Mouse (Mus musculus): ENCODE measurements around the gene Tsc22d1. TPM values are rescaled to one million over a fixed set of nuclear protein-coding genes. Genes with fewer than 3 reads are reported as not detected.

Gene Tsc22d1
- polyA plus RNA-seq, 1 experiment from 2014 or later = 894 TPM

DNA sequence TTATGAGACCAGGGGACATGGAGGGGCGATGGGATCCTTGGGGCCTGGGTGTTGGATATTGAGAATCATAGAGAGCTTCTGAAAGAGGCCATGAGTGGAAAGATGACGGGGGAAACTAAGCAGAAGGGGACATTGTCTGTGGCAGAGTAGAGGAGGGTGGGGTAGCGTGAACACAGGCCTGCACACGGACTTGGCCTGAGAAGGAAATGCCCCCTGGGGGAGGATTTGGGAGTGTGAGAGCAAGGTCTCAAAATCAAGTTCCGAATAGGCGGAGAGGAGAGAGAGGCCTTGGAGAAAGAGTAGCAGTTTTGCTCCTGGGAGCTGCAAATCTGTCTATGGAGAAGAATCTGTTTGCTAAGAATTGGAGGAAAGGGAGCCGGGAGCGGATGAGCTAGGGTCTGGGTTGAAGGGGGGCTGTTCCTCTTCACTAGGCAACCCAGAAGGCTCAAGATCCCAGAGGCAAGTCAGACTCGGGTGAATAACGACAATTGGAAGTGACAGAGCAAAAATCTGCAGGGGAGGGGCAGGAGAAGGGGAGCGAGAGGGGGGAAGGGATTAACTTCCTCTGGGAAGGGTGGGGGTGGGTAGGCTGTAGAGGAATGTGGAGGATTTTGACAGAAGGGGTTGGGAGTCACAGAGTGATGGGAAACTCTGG lies 98.8 kb downstream of the Tsc22d1 start:
- Histone ChIP-seq H3K4me3 (replicated peaks; ENCODE audit: low read length) (no peak overlapping the region), H3K9ac (0 out of 2 replicates have a peak overlapping the region, but pooled peaks have one; percentile 2), H3K4me2 (replicated peaks) (peak overlapping the region; percentile 13; the same call in 1 of the 2 replicates), H3K27me3 (ENCODE audit: control insufficient read depth, insufficient read depth, low read length) (no peaks in the 10 kb centered on the region), H3K9me3 (ENCODE audit: control insufficient read depth, low read length) (no peaks in the 10 kb centered on the region), H3K36me3 (replicated peaks; ENCODE audit: control insufficient read depth, insufficient read depth) (0 out of 2 replicates have a peak, but pooled peaks cover 4% of the 10 kb centered on the region), H3K4me1 (replicated peaks; ENCODE audit: control insufficient read depth, insufficient read depth, low read length) (peaks cover 12% of the 10 kb centered on the region; the same call in 1 of the 2 replicates), H3K27ac (peak overlapping the region; percentile 9; the same call in 1 of the 2 replicates)
- ATAC-seq (ENCODE audit: low FRiP score) (peak; percentile 49; the same call in 1 of the 2 replicates), DNase-seq (ENCODE audit: low spot score) (no peak)
- WGBS = 18% methylated on average over 11 of the region's 11 CpGs

DNA sequence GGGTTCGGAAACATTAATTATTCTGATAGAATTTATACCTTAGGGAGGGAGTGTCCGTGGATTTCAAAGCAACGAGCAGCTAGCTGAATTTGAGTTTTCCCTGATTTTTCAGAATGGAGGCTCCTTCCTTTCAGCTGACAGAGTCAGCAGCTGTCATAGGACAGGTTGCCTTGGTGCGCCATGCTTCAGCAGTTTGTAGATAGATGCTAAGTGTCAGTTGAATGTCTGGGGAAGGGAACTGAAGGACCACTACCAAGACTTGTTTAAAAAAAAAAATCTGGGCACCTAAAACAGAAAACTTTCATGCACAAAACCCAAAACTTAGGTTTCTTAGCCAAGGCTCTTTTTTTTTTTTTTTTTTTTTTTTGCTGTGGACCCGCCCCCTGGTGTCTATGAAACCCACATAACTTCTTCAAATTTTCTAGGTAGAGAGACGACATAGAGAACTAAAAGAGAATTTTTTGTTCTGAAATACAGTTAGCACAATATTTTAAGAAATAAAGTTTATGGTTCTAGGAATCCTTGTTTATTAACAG lies 99.4 kb downstream of the Tsc22d1 start:
- H3K9me3 ChIP-seq (ENCODE audit: control insufficient read depth, low read length) = no peaks in the 10 kb centered on the region
- no peaks in the 10 kb centered on the region for H3K27me3 ChIP-seq (ENCODE audit: control insufficient read depth, insufficient read depth, low read length)
- H3K4me1 ChIP-seq (replicated peaks; ENCODE audit: control insufficient read depth, insufficient read depth, low read length) = peaks cover 10% of the 10 kb centered on the region; the same call in 1 of the 2 replicates
- H3K4me2 ChIP-seq (replicated peaks) = peak overlapping the region; percentile 13; the same call in 1 of the 2 replicates
- 35% methylated on average over 6 of the region's 6 CpGs for WGBS
- no peak overlapping the region for H3K27ac ChIP-seq
- H3K4me3 ChIP-seq (replicated peaks; ENCODE audit: low read length) = no peak overlapping the region
- no peak overlapping the region for H3K9ac ChIP-seq
- 0 out of 2 replicates have a peak, but pooled peaks cover 4% of the 10 kb centered on the region for H3K36me3 ChIP-seq (replicated peaks; ENCODE audit: control insufficient read depth, insufficient read depth)
- no peak for ATAC-seq (ENCODE audit: low FRiP score)
- no peak for DNase-seq (ENCODE audit: low spot score)

DNA sequence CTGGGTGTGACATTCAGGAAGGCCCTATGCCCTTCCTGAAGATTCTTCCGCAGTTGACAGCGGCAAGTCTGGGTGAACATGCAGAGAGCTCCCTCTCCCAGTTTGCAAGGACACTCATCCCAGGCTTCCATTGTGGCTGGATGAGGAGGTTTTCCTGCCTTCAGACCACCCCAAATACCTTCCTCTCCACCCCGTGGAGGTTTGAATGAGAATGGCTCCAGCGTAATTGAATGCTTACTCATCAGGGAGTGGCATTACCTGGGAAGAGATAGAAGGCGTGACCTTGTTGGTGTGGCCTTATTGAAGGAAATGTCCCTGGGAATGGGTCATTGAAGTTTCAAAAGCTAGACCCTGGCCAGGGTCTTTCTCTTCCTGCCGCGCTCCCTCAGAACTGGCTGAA lies 100.9 kb downstream of the Tsc22d1 start:
- Histone ChIP-seq H3K9ac (no peak overlapping the region), H3K27me3 (ENCODE audit: control insufficient read depth, insufficient read depth, low read length) (no peaks in the 10 kb centered on the region), H3K9me3 (ENCODE audit: control insufficient read depth, low read length) (no peaks in the 10 kb centered on the region), H3K4me3 (replicated peaks; ENCODE audit: low read length) (no peak overlapping the region), H3K4me1 (replicated peaks; ENCODE audit: control insufficient read depth, insufficient read depth, low read length) (peaks cover 10% of the 10 kb centered on the region; the same call in 1 of the 2 replicates), H3K4me2 (replicated peaks) (no peak overlapping the region), H3K36me3 (replicated peaks; ENCODE audit: control insufficient read depth, insufficient read depth) (no peaks in the 10 kb centered on the region), H3K27ac (no peak overlapping the region)
- no peak for DNase-seq (ENCODE audit: low spot score)
- WGBS = 70% methylated on average over 7 of the region's 7 CpGs
- ATAC-seq (ENCODE audit: low FRiP score) = no peak

DNA sequence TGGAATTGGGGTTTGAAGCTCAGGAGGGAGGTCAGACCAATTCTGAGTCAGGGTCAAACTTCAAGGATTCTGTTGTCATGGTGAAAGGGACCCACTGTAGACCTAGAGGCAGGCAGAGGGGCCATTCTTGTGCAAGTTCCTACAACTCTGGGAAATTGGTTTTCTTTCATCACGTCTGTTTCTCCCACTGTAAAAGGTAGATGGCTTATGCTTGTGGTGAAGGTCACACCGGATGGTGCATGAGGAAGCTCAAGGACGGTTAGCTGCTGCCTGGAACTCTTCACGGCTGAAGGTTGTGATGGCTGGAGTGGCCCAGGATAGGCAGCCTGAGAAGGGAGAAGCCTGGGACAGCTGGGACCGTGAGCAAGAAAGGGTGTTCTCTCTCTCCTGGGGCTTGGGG lies 103.5 kb downstream of the Tsc22d1 start:
- no peak overlapping the region for H3K4me3 ChIP-seq (replicated peaks; ENCODE audit: low read length)
- H3K4me1 ChIP-seq (replicated peaks; ENCODE audit: control insufficient read depth, insufficient read depth, low read length) = peaks cover 9% of the 10 kb centered on the region; the same call in 1 of the 2 replicates
- no peaks in the 10 kb centered on the region for H3K27me3 ChIP-seq (ENCODE audit: control insufficient read depth, insufficient read depth, low read length)
- no peaks in the 10 kb centered on the region for H3K36me3 ChIP-seq (replicated peaks; ENCODE audit: control insufficient read depth, insufficient read depth)
- no peak for ATAC-seq (ENCODE audit: low FRiP score)
- 95% methylated on average over 5 of the region's 5 CpGs for WGBS
- H3K4me2 ChIP-seq (replicated peaks) = no peak overlapping the region
- H3K27ac ChIP-seq = no peak overlapping the region
- H3K9me3 ChIP-seq (ENCODE audit: control insufficient read depth, low read length) = no peaks in the 10 kb centered on the region
- DNase-seq (ENCODE audit: low spot score) = no peak
- H3K9ac ChIP-seq = no peak overlapping the region

DNA sequence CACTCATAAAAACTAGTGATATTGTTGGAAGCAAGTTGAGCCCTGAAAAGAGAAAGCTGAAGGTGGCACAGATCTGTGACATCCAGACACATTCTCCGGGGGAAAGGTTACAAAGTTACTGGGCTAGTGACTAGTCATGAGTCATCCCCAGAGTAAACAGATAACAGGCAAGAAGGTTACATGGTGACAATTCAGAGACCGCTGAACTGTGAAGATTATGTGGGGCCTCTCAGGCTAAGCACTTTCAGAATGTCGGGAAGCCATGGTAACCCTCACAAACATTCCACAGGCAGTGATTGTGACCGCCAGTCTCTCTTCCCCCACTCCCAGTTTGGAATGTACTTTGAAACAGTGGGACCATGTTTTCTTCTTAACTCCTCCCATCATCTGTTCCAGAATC lies 105.8 kb downstream of the Tsc22d1 start:
- Histone ChIP-seq H3K27ac (no peak overlapping the region), H3K36me3 (replicated peaks; ENCODE audit: control insufficient read depth, insufficient read depth) (no peaks in the 10 kb centered on the region), H3K4me2 (replicated peaks) (no peak overlapping the region), H3K9ac (no peak overlapping the region), H3K27me3 (ENCODE audit: control insufficient read depth, insufficient read depth, low read length) (no peaks in the 10 kb centered on the region), H3K4me1 (replicated peaks; ENCODE audit: control insufficient read depth, insufficient read depth, low read length) (no peaks in the 10 kb centered on the region), H3K4me3 (replicated peaks; ENCODE audit: low read length) (no peak overlapping the region), H3K9me3 (ENCODE audit: control insufficient read depth, low read length) (no peaks in the 10 kb centered on the region)
- DNase-seq (ENCODE audit: low spot score) = no peak
- ATAC-seq (ENCODE audit: low FRiP score) = no peak
- 38% methylated on average over 4 of the region's 4 CpGs for WGBS

DNA sequence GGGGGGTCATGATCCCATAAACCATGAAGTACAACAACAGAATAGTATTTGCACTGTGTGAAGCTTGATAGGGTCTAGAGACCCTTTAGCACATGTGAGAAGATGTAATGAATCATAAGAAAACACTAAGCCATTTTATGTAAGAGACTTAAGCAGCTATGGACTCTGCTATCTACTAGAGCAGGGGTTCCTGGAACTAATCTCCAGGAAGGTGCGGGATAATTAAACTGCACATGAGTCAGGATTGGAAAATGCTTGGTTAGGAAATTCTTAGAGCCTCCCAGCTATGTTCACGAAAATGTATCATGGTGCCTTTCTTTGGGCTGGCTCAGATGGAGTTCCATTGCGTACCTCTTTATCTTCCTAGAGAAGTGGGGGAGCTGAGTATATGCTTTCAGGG lies 106.5 kb downstream of the Tsc22d1 start:
- H3K9ac ChIP-seq = no peak overlapping the region
- H3K9me3 ChIP-seq (ENCODE audit: control insufficient read depth, low read length) = no peaks in the 10 kb centered on the region
- DNase-seq (ENCODE audit: low spot score) = no peak
- H3K36me3 ChIP-seq (replicated peaks; ENCODE audit: control insufficient read depth, insufficient read depth) = no peaks in the 10 kb centered on the region
- H3K4me3 ChIP-seq (replicated peaks; ENCODE audit: low read length) = no peak overlapping the region
- H3K4me2 ChIP-seq (replicated peaks) = no peak overlapping the region
- ATAC-seq (ENCODE audit: low FRiP score) = no peak
- no peaks in the 10 kb centered on the region for H3K27me3 ChIP-seq (ENCODE audit: control insufficient read depth, insufficient read depth, low read length)
- H3K27ac ChIP-seq = no peak overlapping the region
- H3K4me1 ChIP-seq (replicated peaks; ENCODE audit: control insufficient read depth, insufficient read depth, low read length) = no peaks in the 10 kb centered on the region
- WGBS = 95% methylated on average over 3 of the region's 3 CpGs

DNA sequence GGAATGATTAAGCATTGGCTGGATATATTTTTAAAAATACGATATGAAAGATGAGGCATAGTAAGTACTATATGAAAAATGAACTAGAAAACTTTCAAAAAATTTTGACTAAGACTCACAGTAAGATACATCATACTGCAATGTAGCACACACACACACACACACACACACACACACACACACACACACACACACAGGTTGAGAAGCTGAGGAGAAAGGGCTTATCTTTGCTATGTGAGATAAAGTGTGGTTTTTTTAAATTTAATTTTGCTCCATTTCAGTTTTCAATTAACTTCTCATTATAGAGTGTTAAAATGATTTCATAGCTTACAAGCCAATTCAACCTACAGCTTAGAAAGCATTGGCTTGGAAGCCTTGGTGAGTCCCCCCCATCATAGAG lies 108.6 kb downstream of the Tsc22d1 start:
- Histone ChIP-seq H3K4me2 (replicated peaks) (no peak overlapping the region), H3K9me3 (ENCODE audit: control insufficient read depth, low read length) (no peaks in the 10 kb centered on the region), H3K27ac (no peak overlapping the region), H3K27me3 (ENCODE audit: control insufficient read depth, insufficient read depth, low read length) (no peaks in the 10 kb centered on the region), H3K4me3 (replicated peaks; ENCODE audit: low read length) (no peak overlapping the region), H3K36me3 (replicated peaks; ENCODE audit: control insufficient read depth, insufficient read depth) (no peaks in the 10 kb centered on the region), H3K9ac (no peak overlapping the region), H3K4me1 (replicated peaks; ENCODE audit: control insufficient read depth, insufficient read depth, low read length) (no peaks in the 10 kb centered on the region; the same call in 1 of the 2 replicates)
- DNase-seq (ENCODE audit: low spot score) (no peak), ATAC-seq (ENCODE audit: low FRiP score) (no peak)
- 95% methylated on average over 1 of the region's 1 CpGs for WGBS

DNA sequence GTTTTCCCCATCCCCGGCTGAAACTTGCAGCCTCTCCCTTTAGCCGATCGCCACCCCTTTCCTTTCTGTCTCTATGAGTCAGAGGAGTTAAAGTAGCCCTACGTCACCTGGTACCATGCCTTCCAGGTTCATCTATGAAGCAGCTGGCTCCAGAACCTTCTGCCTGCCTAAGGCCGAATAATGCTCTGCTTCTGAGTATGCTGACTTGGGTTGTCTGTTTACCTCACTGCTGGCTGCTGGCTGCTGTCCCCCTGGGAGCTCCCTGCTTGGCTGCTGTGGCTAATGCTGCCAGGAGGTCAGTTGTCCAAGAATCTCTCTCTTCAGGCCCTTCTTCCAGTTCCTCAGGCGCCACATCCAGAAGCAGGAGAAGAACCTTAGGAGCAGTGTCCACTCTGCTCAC lies 111.7 kb downstream of the Tsc22d1 start:
- Histone ChIP-seq H3K4me2 (replicated peaks) (no peak overlapping the region), H3K27ac (no peak overlapping the region), H3K9ac (no peak overlapping the region), H3K4me3 (replicated peaks; ENCODE audit: low read length) (no peak overlapping the region), H3K9me3 (ENCODE audit: control insufficient read depth, low read length) (no peaks in the 10 kb centered on the region), H3K27me3 (ENCODE audit: control insufficient read depth, insufficient read depth, low read length) (no peaks in the 10 kb centered on the region), H3K36me3 (replicated peaks; ENCODE audit: control insufficient read depth, insufficient read depth) (no peaks in the 10 kb centered on the region), H3K4me1 (replicated peaks; ENCODE audit: control insufficient read depth, insufficient read depth, low read length) (peaks cover 7% of the 10 kb centered on the region)
- ATAC-seq (ENCODE audit: low FRiP score) = no peak
- WGBS = 91% methylated on average over 6 of the region's 6 CpGs
- no peak for DNase-seq (ENCODE audit: low spot score)

DNA sequence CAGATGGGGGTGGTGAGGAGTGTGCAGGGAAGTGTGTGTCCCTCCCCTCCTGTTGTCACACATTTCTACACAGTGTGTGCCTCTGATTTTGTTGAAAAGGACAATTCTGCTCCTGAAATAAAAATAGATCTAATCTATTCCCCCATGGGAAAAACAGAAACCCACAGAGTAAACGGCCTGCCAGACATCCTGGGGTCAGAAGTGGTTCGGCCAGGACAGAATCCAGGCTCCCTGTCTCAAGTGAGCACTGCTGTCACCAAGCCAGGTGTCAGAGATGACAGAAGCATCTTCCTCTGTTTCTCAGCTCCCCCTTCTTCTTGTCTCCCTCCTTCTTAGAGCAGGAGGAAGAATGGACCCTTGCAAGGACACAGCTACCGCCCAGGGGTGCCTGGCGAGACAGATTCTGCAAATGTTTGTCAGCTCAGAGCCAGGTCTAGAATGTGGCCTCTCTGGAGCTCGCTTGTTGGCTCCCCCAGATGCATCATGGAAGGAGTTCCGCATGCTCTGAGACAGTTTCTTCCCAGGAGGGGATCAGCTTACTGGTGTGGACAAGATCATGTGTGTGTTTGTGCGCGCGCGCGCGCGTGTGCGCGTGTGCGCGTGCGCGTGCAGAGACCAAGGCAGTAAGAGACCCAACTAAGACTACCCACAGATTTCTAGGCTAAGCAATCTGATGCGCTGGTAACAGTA lies 112.4 kb downstream of the Tsc22d1 start:
- H3K9me3 ChIP-seq (ENCODE audit: control insufficient read depth, low read length) = no peaks in the 10 kb centered on the region
- H3K27me3 ChIP-seq (ENCODE audit: control insufficient read depth, insufficient read depth, low read length) = no peaks in the 10 kb centered on the region
- no peaks in the 10 kb centered on the region for H3K36me3 ChIP-seq (replicated peaks; ENCODE audit: control insufficient read depth, insufficient read depth)
- H3K27ac ChIP-seq = no peak overlapping the region
- WGBS = 88% methylated on average over 20 of the region's 20 CpGs
- H3K9ac ChIP-seq = no peak overlapping the region
- H3K4me3 ChIP-seq (replicated peaks; ENCODE audit: low read length) = no peak overlapping the region
- DNase-seq (ENCODE audit: low spot score) (no peak), ATAC-seq (ENCODE audit: low FRiP score) (no peak)
- H3K4me1 ChIP-seq (replicated peaks; ENCODE audit: control insufficient read depth, insufficient read depth, low read length) = peaks cover 7% of the 10 kb centered on the region
- H3K4me2 ChIP-seq (replicated peaks) = no peak overlapping the region

All from hindbrain, embryonic 14.5 days (tissue).